Mouse (Mus musculus) E14TG2a.4 (cell line): ENCODE measurements around the gene Slc10a6.

ENCODE experiments used
- CTCF ChIP-seq: conservative IDR thresholded peaks from 2 replicates; pipeline ENCODE4 v1.5.1; 2014; ENCODE audit warnings: low read length
- NANOG ChIP-seq: IDR thresholded peaks from 2 replicates; pipeline ENCODE4 v1.6.1; 2014; ENCODE audit warnings: borderline replicate concordance, low read length, mixed read lengths
- POU5F1 ChIP-seq: IDR thresholded peaks from 2 replicates; pipeline ENCODE4 v1.6.1; 2014; ENCODE audit warnings: low read length, borderline replicate concordance

DNA sequence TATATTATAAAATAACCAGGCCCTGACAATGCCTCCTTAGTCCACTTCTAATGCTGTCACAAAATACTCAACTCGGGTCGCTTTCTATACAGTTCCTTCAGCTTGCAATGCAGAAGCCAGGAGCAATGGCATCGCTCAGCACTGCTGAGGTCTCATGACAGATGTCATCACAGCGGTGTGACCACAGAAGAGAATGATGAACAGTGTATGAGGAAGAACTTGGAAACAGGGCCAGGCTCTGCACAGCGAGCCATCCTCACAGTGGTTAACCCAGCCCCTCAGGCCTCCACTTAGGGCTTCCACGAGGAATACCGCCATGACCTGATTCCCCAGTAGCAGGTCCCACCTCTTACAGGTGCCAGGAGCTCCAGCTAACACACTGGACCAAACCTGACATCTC lies 14.8 kb downstream of the Slc10a6 start:
- TF ChIP-seq CTCF = no peak
- TF ChIP-seq NANOG = no peak
- TF ChIP-seq POU5F1 = no peak
